Mouse (Mus musculus) right cerebral cortex, postnatal 4 days (tissue): ENCODE data around the gene Fam131b.

ENCODE experiments used
- DNase-seq: peaks from one replicate; pipeline ENCODE4 v3.0.0-alpha.2; 2022

Fam131b gene

DNA sequence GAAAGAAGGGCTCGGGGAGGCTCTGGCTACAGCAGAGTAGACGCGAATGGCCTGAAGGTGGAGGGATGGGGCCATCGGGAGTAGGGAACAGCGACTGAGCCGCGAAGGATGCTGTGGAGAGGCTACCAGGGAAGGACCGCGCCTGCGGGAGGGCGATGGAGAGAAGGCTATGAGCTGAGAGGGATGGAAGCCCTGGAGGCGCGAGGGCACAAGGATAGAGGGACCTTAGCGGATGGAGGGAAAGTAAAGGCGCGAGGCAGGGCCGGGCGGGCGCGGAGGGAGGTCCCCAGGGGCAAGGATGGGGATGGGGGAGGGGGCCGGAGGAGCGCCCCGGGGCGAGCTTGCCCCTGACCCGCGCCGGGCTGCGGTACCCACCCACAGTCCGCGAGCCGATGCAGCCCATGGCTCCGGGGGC is 369 bp downstream of the Fam131b start:
- DNase-seq = peak; percentile 57

GRCm38 (mm10) chr6:42323371-42324066 is 924 bp downstream of the Fam131b start:
- DNase-seq = peak; percentile 26

DNA sequence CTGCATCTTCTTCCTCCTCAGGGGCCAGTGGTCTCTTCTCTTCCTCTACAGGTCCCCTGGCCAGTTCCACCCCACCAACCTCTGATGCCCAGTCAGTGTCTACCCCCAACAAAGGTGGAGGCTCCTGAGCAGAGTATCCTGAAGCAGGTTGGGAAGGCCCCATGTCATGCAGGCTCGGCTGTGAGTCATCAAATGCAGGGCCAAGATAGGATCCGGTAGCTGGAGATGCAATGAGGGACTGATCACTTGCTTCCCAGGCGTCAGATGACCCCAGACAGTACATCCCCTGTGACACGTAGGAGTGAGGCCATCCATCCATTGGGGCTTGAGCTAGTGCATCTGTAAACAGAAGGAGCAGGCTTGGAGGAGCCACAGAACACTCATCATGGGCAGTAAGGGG is 6.2 kb downstream of the Fam131b start:
- DNase-seq = no peak

- DNase-seq = no peak
Measured at GRCm38 (mm10) chr6:42310427-42311053, 13.9 kb downstream of the Fam131b start.

DNA sequence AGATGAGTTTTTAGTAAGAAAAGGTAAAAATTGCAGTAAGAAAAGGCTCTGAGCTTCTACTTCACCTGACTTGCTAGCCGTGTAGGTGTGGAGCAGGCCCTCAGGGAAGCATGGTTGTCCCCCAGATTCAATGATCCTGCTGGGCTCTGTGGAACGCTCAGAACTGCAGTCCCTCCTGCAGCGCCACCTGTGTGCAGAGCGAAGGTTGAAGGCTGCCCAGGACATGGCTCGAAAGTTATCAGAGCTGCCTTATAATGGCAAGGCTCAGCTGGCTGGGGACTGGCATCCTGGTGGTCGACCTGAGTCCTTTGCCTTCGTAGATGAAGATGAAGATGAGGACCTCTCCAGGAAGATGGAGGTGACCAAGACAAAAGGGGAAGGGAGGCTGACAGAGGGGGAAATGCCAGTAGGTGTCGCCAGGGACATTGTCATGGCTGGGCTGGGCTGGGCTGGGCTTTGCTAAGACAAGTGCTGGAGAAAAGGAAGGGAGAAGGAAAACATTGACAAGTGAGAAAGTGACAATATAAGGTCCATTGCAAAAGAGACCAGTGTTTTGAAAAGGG is 14.5 kb downstream of the Fam131b start:
- DNase-seq = no peak

DNA sequence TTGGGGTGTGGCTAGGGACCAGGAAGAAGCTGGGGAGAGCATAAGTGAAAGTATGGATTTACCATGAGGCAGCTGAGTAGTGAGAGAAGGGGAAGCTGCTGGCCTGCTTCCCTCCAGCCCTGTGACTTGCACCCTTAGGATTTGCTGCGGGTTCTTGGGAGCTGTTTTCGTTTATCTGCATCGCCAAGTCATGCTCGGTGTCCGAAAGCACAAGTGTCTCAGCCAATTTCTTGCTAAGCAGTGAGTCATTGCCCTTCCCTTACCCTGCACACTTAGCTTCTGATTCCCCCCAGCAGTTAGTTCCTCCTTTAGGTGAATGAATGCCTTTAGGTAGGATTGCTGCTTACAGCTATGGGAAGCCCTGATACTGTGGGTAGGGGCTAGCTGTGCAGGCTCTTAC is 25.1 kb downstream of the Fam131b start:
- no peak for DNase-seq

DNA sequence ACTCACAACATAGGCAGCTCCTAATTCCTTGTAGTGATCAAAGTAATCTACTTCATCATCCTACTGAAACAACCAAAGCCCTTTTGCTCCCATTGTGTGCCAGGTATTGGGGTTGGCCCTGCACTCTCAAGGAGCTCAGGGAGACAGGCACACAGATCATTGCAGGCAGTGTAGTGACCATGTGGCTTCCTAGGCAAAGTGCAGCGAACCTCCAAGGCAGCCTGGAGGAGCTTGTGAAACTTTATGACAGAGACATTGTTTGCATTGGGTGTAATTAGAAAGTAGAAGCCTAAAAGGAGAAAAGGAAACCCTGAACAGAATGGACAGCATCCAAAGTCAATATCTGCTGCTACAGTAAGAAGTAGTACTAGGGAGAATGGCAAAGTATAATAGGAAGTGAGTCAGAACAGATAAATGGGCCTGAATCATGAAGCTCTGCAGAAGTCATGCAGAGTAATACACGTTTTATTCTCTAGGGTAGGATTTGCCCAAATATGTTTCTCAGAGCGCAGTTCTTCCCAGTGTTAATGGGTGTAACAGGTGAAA is 28.8 kb downstream of the Fam131b start:
- no peak for DNase-seq

- no peak for DNase-seq
Measured at GRCm38 (mm10) chr6:42293327-42293726, 31.1 kb downstream of the Fam131b start.

GRCm38 (mm10) chr6:42287562-42287961 is 36.9 kb downstream of the Fam131b start:
- no peak for DNase-seq

GRCm38 (mm10) chr6:42286448-42286847 is 38.0 kb downstream of the Fam131b start, which contains the start of gene Clcn1:
Gene Clcn1 (plus strand): TSS chr6:42286685.
- DNase-seq = no peak

DNA sequence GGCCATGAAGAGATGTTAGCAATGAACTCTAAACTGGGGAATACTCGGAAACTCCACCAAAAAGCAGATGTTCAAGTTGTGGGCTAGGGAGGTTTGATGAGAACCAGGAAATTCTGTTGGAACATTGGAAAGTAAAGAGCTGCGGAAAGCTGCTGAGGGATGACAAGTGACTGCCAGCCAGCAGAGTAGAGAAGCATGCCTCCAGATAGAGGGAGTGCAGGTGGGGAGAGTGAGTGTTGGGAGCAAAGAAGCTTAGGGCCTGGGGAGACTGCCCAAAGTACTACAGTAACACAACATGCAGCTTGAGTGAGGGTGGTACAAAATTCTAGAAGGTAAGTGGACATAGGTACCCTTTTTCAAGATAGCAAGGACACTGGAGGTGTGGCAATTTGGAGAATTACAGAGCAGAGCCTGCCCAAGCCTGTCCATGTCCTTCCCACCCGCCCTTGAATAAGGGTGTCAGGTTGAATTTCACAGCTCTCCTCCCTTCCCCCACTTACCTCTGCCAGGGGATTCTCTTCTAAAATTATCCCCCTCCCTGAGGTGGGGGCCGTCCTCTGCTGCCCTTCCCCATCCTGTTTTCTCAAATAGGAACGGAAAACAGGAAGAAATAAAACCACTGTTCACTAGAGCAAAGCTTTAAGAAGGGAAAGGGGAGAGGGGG is 41.4 kb downstream of the Fam131b start:
- DNase-seq = no peak

- DNase-seq = no peak
Measured at GRCm38 (mm10) chr6:42276151-42276550, 48.3 kb downstream of the Fam131b start.

GRCm38 (mm10) chr6:42270817-42271216 is 53.6 kb downstream of the Fam131b start:
- no peak for DNase-seq

DNA sequence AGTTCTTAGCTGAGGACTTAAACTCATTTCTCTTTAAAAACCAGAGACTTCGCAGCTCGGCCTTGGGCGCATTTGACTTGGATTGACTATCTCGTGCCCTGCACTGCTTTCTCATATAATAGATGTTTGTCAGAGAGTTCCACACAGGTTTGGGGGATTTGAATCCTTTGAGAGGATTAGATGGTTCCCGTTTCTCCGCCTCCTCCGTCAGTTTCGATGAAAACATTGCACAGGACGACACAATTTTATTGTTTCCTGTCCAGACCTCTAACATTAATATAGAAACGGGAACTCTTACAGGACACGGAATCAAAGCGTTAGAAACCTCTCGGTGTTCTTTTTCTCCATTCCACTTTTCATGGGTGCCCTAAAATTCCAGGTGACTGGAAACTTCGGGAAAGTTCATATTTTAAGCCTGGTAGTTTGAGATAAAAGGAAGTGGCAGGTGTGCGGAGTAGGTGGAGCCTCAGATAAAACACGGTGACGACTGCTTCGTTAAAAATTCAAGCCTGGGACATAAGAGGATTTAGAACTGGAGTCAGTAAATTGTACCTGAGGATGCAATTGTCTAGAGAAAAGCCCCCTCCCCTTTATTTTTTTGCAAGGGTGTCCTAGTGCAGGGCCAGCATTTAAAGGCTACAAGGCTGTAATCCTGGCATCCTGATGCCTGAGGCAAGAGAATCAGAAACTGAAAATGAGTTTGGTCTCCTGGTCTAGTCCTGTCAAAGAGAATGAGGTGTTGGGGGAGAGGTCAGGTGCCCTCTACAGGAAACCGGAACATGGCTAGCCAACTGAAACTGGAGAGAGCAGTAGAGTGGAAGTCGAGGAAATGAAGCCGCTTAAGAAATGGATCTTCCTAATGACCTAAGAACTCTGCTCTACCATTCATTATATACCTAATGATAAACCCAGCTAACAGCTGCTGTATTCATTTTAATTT is 58.8 kb downstream of the Fam131b start:
- no peak for DNase-seq
